Mouse (Mus musculus) midbrain, embryonic 12.5 days (tissue): ENCODE measurements around the gene Snip1. TPM values are rescaled to one million over a fixed set of nuclear protein-coding genes. Genes with fewer than 3 reads are reported as not detected.
A peak's percentile ranks its signal among the peaks of the same experiment; 100 is the strongest.

Source experiments
- ATAC-seq: fragments of 200-750 bp; cut with Nextera tagmentation; 2 replicates; pipeline ENCODE4 v1.8.0; 2017; ENCODE audit warnings: low read depth, moderate TSS enrichment, moderate library complexity; ENCODE audit not compliant: low FRiP score
- H3K27ac ChIP-seq: fragments of 300-500 bp; sonication (generic); replicated peaks from 2 replicates; pipeline ENCODE4 v1.5.1; 2016; ENCODE audit warnings: mild to moderate bottlenecking
- H3K27me3 ChIP-seq: fragments of 300-500 bp; sonication (generic); 2 replicates; pipeline ENCODE4 v1.6.1; 2016; ENCODE audit warnings: mild to moderate bottlenecking
- H3K36me3 ChIP-seq: fragments of 300-500 bp; sonication (generic); 2 replicates; pipeline ENCODE4 v1.6.1; 2016
- H3K4me1 ChIP-seq: fragments of 300-500 bp; sonication (generic); 2 replicates; pipeline ENCODE4 v1.6.1; 2016
- H3K4me2 ChIP-seq: fragments of 300-500 bp; sonication (generic); replicated peaks from 2 replicates; pipeline ENCODE4 v1.6.1; 2016; ENCODE audit warnings: mild to moderate bottlenecking, moderate library complexity
- H3K4me3 ChIP-seq: fragments of 300-500 bp; sonication (generic); 2 replicates; pipeline ENCODE4 v1.5.1; 2016; ENCODE audit warnings: mild to moderate bottlenecking
- H3K9ac ChIP-seq: fragments of 300-500 bp; sonication (generic); replicated peaks from 2 replicates; pipeline ENCODE4 v1.6.1; 2016; ENCODE audit warnings: mild to moderate bottlenecking, moderate library complexity
- H3K9me3 ChIP-seq: fragments of 300-500 bp; sonication (generic); 2 replicates; pipeline ENCODE4 v1.6.1; 2016; ENCODE audit warnings: mild to moderate bottlenecking
- WGBS: fragments of 180-500 bp; shearing (Covaris S2); methylation state at CpG from one replicate; pipeline ENCODE4 v1.1.7; 2016; 5-methylcytosine and 5-hydroxymethylcytosine counted together
- polyA plus RNA-seq: library from polyadenylated mRNA; unstranded; fragments of >200 nt; fragmentation: Nextera tagmentation; extraction: Ambion mirVana; gene quantifications from 2 replicates; pipeline ENCODE4 v1.2.1, GENCODE M21; 2016

Snip1 gene
- polyA plus RNA-seq, 1 experiment from 2014 or later, result 36.0 TPM

DNA sequence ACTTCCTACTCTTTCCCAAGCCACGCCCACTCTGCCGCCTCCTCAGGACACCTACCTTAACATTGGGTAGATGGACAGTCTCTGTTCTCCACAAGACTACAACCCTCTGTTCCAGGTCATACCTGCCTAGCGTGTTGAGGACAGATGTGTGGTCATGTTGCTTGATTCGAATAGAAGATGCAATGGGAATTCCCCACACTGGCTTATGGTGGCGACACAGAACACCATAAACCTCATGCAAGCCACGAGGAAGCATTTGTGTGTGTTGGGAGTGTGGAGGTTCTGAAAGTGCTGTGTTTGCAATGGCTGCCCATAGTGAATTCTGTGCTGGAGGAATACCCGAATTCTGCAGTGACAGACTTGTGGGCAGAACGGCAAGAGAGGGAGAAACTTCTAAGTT is 2.6 kb upstream of the Snip1 start:
- 74% methylated on average over 8 of the region's 8 CpGs for WGBS
- H3K4me2 ChIP-seq, result no peak overlapping the region

DNA sequence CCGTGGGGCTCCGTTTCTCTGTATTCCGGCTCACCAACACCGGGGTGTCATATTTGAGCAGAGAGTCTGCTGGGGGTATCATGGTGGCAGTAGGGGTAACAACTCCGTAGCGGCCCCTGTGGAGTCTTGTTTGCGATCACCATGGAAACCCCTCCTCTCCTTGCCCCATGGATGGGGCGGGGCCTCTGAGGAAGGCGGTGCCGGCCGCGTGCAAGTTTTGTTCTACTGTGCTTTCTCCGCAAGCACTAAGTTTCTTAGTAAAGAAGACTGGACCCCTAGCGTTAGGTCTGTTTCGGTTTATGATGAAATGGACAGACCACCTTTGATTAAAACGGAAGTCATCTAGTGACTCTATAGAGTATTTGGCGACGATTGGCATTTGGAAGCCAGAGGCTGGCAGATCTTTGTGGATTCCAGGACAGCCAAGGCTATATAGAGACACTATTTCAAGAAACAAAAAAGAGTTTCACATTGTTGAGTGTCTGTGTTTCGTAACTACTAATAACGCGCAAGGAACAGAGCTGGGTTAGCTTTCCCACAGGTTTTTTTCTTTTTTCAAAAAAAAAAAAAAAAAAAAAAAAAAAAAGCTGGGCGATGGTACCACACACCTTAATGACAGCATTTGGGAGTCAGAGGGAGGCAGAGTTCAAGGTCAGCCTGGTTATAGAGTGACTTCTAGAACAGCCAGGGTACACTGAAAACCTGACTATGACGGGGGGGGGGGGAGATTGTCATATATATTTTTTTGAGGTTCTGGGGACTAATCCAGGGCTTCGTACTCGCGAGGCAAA is 760 bp upstream of the Snip1 start, which contains the start of gene Dnali1:
TSS of gene Dnali1 (minus strand) at position 187 of the 791 bp plus-strand sequence.
- peak within 1 kb of the TSS; percentile 89 for H3K9ac ChIP-seq
- H3K36me3 ChIP-seq, result peaks cover 21% of the 10 kb centered on the region
- H3K4me3 ChIP-seq, result peak within 1 kb of the TSS; percentile 82
- H3K27me3 ChIP-seq, result peaks cover 5% of the 10 kb centered on the region
- H3K9me3 ChIP-seq, result no peaks in the 10 kb centered on the region
- peak within 1 kb of the TSS; percentile 89 for H3K4me2 ChIP-seq
- H3K4me1 ChIP-seq, result peaks cover 18% of the 10 kb centered on the region
- peak within 1 kb of the TSS; percentile 21 for H3K27ac ChIP-seq
- 5% methylated on average over 26 of the region's 26 CpGs for WGBS
- peak; percentile 32; the same call in 1 of the 2 replicates for ATAC-seq

More for the DNA sequence above, 2.6 kb upstream of the Snip1 start:
- Histone ChIP-seq H3K4me3 (no peak overlapping the region), H3K4me1 (peaks cover 20% of the 10 kb centered on the region), H3K27me3 (peaks cover 5% of the 10 kb centered on the region), H3K9ac (no peak overlapping the region), H3K27ac (no peak overlapping the region), H3K36me3 (peaks cover 2% of the 10 kb centered on the region), H3K9me3 (no peaks in the 10 kb centered on the region)
- ATAC-seq, result no peak

DNA sequence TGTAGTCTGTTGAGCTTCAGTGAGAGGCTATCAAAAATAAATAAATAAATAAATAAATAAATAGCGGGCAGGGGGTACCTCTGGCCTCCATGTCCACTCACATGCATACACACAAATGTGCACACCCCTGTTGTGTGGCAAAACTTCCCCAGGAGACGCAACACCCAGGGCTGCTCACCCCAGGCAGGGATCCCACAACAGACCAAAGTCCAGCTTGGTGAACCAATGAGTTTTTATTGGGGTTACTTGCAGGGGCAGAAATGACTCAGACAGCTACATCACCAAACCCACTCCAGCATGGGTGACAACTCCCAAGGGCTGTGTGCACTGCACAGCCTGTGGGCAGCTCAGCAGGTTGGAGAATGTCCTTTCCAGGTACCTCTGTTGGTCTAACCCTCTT is 11.2 kb downstream of the Snip1 start:
- Histone ChIP-seq H3K4me3 (no peak overlapping the region), H3K4me1 (no peaks in the 10 kb centered on the region), H3K9ac (no peak overlapping the region), H3K9me3 (no peaks in the 10 kb centered on the region), H3K27ac (no peak overlapping the region), H3K27me3 (no peaks in the 10 kb centered on the region), H3K4me2 (no peak overlapping the region), H3K36me3 (peaks cover 34% of the 10 kb centered on the region)
- 85% methylated on average over 2 of the region's 2 CpGs for WGBS
- no peak for ATAC-seq

DNA sequence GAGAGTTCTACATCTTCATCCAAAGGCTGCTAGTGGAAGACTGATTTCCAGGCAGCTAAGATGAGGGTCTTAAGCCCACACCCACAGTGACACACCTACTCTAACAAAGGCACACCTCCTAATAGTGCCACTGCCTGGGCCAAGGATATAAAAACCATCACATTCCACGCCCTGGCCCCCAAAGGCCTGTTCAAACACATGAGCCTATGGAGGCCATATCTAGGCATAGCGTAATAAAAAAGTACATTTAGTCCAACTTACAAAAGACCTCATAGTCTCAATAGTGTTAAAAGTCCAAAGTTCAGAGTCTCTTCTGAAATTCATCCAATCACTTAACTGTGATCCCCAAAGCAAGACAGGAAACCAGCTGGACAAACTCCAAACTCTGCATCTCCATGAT is 12.2 kb downstream of the Snip1 start:
- H3K27ac ChIP-seq, result no peak overlapping the region
- H3K4me3 ChIP-seq, result no peak overlapping the region
- H3K4me1 ChIP-seq, result peaks cover 3% of the 10 kb centered on the region; the same call in 1 of the 2 replicates
- WGBS, result 96% methylated on average over 2 of the region's 2 CpGs
- H3K36me3 ChIP-seq, result peaks cover 24% of the 10 kb centered on the region
- no peaks in the 10 kb centered on the region for H3K9me3 ChIP-seq
- no peak overlapping the region for H3K4me2 ChIP-seq
- H3K27me3 ChIP-seq, result no peaks in the 10 kb centered on the region
- no peak for ATAC-seq
- no peak overlapping the region for H3K9ac ChIP-seq

DNA sequence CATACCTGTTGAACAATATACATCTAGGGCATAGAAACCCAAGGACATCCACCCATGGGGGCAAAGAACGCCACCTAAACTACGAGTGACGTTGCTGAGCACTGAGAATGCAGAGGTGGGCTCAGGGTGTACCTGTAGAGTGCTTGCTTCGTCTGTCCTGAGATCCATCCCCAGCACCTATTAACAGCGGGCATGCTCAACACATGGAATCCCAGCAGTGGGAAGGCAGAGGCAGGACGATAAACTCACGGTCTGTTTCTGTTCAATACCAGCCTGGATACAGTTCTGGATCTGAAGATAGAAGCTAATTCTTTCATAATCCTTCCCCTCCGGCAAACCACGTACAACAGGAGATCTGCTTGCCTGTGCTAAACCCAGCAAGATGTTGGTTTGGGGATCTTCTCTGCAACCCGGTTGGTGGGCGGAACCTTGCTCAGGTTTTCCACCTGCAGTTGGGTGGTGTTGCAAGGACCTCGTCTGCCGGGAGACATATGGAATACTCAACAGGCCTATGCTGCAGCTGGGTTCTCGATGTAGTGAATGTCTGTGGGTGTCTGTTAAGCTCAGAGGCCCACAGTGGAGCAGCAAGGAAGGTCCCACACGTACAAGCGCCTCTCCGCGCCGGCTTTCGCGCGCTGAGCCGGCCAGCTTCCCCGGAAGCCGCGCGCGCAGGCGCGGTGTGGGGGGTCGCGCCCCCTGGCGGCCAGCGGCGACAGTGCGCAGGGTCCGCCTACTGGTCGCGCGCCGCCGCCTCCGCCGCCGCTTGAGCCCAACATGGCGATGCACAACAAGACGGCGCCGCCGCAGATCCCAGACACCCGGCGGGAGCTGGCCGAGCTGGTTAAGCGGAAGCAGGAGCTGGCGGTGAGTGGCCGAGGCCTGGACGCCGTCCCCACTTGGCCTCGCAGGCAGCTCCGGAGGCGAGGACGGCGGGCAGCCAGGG is 18.2 kb downstream of the Snip1 start, which contains the start of gene Meaf6:
TSS of gene Meaf6 (plus strand) at position 732 of the 943 bp plus-strand sequence.
- Histone ChIP-seq H3K27ac (peak within 1 kb of the TSS; percentile 98), H3K4me2 (peak within 1 kb of the TSS; percentile 85), H3K9me3 (no peaks in the 10 kb centered on the region), H3K27me3 (no peaks in the 10 kb centered on the region), H3K4me3 (peak within 1 kb of the TSS; percentile 89), H3K9ac (peak within 1 kb of the TSS; percentile 89), H3K36me3 (peaks cover 25% of the 10 kb centered on the region), H3K4me1 (peaks cover 28% of the 10 kb centered on the region)
- 2% methylated on average over 63 of the region's 63 CpGs for WGBS
- ATAC-seq, result peak; percentile 90

DNA sequence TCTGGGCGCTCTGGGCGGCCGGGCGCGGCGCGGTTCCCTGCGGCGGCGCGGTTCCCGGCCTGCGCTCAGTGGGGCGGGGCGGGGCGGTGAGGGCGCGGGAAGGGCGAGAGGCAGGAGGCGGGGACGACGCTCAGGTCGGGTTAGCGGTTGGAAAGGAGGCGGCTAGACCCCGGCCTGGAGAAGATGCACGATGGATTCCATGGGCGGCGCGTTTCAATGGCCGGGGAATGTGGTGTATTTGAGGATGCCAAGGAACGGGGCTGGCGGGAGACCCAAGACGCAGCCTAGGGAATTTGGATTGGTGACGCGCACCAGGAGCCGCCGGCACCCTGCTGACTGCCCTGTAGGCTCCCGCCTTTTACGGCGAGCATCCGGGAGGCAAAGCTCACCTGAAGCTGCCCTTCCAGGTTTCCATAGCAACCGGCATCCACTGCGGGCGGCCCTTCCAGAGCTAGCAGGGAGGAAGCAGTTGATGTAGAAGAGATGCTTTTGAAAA is 18.9 kb downstream of the Snip1 start:
- H3K4me2 ChIP-seq, result peak overlapping the region; percentile 85
- H3K36me3 ChIP-seq, result peaks cover 32% of the 10 kb centered on the region
- H3K4me1 ChIP-seq, result peaks cover 28% of the 10 kb centered on the region
- no peaks in the 10 kb centered on the region for H3K9me3 ChIP-seq
- ATAC-seq, result peak; percentile 94
- H3K4me3 ChIP-seq, result peak overlapping the region; percentile 89
- WGBS, result under 1% methylated on average over 42 of the region's 45 CpGs
- no peaks in the 10 kb centered on the region for H3K27me3 ChIP-seq
- peak overlapping the region; percentile 98 for H3K27ac ChIP-seq
- H3K9ac ChIP-seq, result peak overlapping the region; percentile 89

DNA sequence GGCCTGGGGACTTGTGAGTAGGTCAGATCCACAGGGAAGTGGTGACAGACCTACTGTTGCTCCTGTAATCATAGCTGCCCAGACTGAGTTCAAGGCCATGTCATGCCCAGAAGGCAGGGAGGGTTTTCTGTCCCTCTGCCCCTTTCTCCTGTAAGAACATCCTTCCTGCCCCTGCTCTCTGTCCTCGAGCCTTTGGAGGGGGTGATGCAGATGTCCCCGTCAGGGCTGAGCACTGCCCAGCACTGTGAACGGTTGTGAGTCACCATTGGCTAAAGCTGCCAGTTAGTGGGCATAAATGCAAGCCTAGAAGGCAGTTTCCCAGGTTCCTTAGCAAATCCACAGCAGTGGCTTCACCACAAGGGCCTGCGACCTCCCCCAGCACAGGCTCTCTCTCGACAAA is 26.6 kb downstream of the Snip1 start:
- WGBS, result 94% methylated on average over 5 of the region's 5 CpGs
- Histone ChIP-seq H3K4me3 (no peak overlapping the region), H3K4me2 (no peak overlapping the region), H3K9ac (no peak overlapping the region), H3K4me1 (no peaks in the 10 kb centered on the region), H3K27ac (no peak overlapping the region), H3K36me3 (peaks cover 53% of the 10 kb centered on the region), H3K9me3 (no peaks in the 10 kb centered on the region), H3K27me3 (no peaks in the 10 kb centered on the region)
- no peak for ATAC-seq

DNA sequence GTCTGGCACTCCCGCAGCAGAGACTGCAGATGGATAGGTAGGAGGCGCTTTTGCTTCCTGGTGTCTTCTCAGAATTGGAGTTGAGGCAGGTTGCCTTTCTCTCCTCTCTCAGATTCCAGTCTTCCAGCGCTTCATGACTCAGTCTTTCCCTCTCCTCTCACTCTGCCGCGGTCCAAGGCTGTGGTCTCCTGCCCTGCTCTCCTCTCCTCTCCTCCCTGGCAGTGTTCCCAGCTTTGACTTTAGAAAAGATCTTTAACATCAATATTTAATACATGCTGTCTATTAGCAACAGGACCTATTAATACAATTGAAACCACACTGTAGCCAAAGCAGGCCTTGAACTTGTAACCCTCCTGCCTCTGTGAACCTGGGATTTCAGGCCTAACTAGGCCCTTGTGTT is 29.6 kb downstream of the Snip1 start:
- no peak overlapping the region for H3K4me2 ChIP-seq
- no peak overlapping the region for H3K27ac ChIP-seq
- no peaks in the 10 kb centered on the region for H3K9me3 ChIP-seq
- no peak overlapping the region for H3K9ac ChIP-seq
- H3K4me3 ChIP-seq, result no peak overlapping the region
- H3K4me1 ChIP-seq, result no peaks in the 10 kb centered on the region
- H3K27me3 ChIP-seq, result no peaks in the 10 kb centered on the region
- 91% methylated on average over 5 of the region's 5 CpGs for WGBS
- H3K36me3 ChIP-seq, result peaks cover 22% of the 10 kb centered on the region
- no peak for ATAC-seq

DNA sequence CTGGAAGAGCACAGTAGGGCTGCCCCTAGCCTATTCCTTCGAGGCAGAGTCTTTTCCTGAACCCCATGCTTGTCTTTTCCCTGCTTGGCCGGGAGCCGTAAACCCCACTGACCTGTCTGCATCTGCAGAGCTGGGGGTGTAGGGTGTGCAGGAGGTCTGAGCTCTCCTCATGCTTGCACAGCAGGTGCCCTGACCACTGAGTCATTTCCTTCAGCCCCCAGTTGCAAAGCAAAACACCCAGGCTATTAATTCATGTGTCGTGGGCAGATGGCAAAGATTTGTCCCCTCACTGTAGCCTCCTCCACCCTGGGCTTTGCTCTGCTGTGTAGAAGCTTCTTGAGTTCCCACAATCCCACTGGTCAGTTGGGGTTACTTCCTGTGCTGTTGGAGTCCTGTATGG is 30.9 kb downstream of the Snip1 start:
- H3K9me3 ChIP-seq, result no peaks in the 10 kb centered on the region
- no peak overlapping the region for H3K4me3 ChIP-seq
- no peak overlapping the region for H3K4me2 ChIP-seq
- no peaks in the 10 kb centered on the region for H3K4me1 ChIP-seq
- WGBS, result 81% methylated on average over 4 of the region's 4 CpGs
- ATAC-seq, result no peak
- no peaks in the 10 kb centered on the region for H3K27me3 ChIP-seq
- no peak overlapping the region for H3K27ac ChIP-seq
- no peak overlapping the region for H3K9ac ChIP-seq
- H3K36me3 ChIP-seq, result peaks cover 11% of the 10 kb centered on the region

DNA sequence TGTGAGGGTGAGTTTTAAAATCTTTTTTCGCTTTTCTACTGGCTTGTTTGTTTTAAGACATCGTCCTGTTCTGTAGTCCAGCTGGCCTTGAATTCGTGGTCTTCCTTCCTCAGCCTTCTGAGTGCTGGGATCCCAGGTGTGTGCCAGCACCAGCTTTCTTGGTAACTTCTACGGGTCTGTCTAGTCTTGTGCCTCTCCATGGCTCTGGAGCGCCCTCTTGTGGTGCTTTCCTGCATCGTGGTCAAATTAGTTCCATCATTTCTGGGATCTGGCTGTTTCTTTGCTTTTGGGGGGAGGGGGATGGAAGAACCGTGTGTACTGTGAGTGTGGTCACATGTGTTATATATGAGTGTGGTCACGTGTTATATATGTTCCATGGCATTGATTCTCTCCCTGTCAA is 33.0 kb downstream of the Snip1 start:
- no peak overlapping the region for H3K27ac ChIP-seq
- no peak overlapping the region for H3K9ac ChIP-seq

DNA sequence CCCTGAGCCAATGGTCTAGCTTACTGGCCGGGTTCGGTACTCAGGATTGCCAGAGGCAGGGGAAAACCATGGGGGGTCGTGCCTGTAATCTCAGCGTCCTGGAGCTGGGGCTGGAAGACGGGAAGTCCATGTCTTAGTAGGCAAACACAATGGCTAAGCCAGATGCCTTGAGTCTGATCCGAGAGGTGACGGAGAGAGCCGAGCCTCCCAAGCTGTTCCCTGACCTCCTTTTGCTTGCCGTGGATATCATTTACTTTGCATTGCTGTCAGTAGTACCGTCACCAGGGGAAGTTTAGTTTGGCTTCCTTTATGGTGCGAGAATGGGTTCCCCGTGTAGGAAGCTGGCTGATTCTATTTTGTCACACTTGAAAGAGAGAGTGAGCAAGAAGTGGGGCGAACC is 34.9 kb downstream of the Snip1 start:
- no peaks in the 10 kb centered on the region for H3K4me1 ChIP-seq
- peaks cover 36% of the 10 kb centered on the region for H3K36me3 ChIP-seq
- 70% methylated on average over 13 of the region's 13 CpGs for WGBS
- ATAC-seq, result no peak
- no peak overlapping the region for H3K9ac ChIP-seq
- H3K27ac ChIP-seq, result no peak overlapping the region
- H3K4me2 ChIP-seq, result no peak overlapping the region
- no peaks in the 10 kb centered on the region for H3K9me3 ChIP-seq
- no peaks in the 10 kb centered on the region for H3K27me3 ChIP-seq
- no peak overlapping the region for H3K4me3 ChIP-seq

More for the DNA sequence above, 33.0 kb downstream of the Snip1 start:
- no peaks in the 10 kb centered on the region for H3K4me1 ChIP-seq
- H3K4me2 ChIP-seq, result no peak overlapping the region
- no peaks in the 10 kb centered on the region for H3K27me3 ChIP-seq
- WGBS, result 10% methylated on average over 8 of the region's 8 CpGs
- no peaks in the 10 kb centered on the region for H3K9me3 ChIP-seq
- no peak for ATAC-seq
- H3K36me3 ChIP-seq, result peaks cover 20% of the 10 kb centered on the region
- no peak overlapping the region for H3K4me3 ChIP-seq

DNA sequence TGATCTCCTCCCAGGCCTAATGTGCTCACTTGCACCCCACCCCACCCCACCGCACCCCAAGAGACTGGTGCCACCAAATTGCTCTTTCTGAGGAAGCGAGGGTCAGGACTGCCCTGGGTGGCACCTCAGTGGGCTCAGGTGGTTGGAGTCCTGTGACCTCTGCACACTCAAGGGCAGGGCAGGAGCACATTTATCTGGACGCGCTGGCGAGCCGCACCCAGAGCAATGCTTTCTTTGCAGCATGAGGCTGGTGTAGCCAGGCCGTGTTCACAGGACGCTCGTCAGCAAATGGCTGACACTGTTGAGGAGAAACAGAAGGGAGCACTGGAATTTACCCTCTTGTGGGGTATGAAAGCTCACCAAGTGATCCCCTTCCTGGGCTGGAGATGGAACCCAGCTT is 38.9 kb downstream of the Snip1 start:
- Histone ChIP-seq H3K4me3 (no peak overlapping the region), H3K36me3 (peaks cover 48% of the 10 kb centered on the region), H3K4me2 (no peak overlapping the region), H3K9ac (no peak overlapping the region), H3K9me3 (no peaks in the 10 kb centered on the region), H3K27me3 (no peaks in the 10 kb centered on the region), H3K27ac (no peak overlapping the region), H3K4me1 (no peaks in the 10 kb centered on the region)
- no peak for ATAC-seq
- WGBS, result 94% methylated on average over 9 of the region's 9 CpGs
